Mouse (Mus musculus): ENCODE results near the gene Col5a2. TPM values are rescaled to one million over a fixed set of nuclear protein-coding genes. Genes with fewer than 3 reads are reported as not detected.

Col5a2 gene
- total RNA-seq, 1 experiment = 40.3 TPM

DNA sequence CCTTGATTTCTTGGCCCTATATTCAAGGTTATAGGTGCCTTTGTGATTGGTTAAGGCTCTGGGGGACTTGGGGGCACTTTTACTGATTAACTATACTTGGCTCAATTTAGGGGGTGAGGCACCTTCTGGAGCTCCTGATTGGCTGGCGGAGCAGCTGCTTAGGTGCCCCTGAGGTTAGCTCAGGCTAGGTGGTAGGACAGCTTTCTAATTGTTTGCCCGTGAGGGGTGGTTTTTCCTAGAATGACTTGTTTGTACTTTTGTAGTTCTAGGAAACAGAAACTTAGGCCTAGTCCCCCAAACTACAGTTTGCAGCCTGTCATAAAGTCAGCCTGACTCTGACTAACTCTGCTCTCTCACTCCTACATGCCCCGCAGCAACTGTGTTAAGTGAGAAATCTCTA lies 20.5 kb upstream of the Col5a2 start:
- Histone ChIP-seq H3K27ac (ENCODE audit: insufficient read depth, low read depth, low read length, poor library complexity, severe bottlenecking) (no peak overlapping the region), H3K4me1 (ENCODE audit: control insufficient read depth in 2 of 2, insufficient read depth in 2 of 2, low read length in 2 of 2, poor library complexity in 1 of 2) (no peaks in the 10 kb centered on the region), H3K4me3 (ENCODE audit: insufficient read depth in 1 of 2, low read depth in 1 of 2, low read length in 2 of 2, poor library complexity in 1 of 2, severe bottlenecking in 1 of 2) (no peak overlapping the region), H3K9me3 (ENCODE audit: control insufficient read depth, insufficient read depth, low read depth, low read length) (no peaks in the 10 kb centered on the region), H3K9ac (ENCODE audit: insufficient read depth, low read depth, low read length, poor library complexity, severe bottlenecking) (no peak overlapping the region), H3K36me3 (ENCODE audit: control insufficient read depth, insufficient read depth, low read length, poor library complexity, severe bottlenecking) (no peaks in the 10 kb centered on the region)
- no peak for TF ChIP-seq ZNF384 (IDR thresholded peaks at IDR 0.05; ENCODE audit: low read depth, low read length)
- no peak for TF ChIP-seq ZC3H11A (IDR thresholded peaks at IDR 0.05; ENCODE audit: borderline replicate concordance, low read depth, low read length)
- TF ChIP-seq HCFC1 (IDR thresholded peaks at IDR 0.05; ENCODE audit: borderline replicate concordance, insufficient read depth, low read length) = no peak
- TF ChIP-seq CHD2 (IDR thresholded peaks at IDR 0.05; ENCODE audit: low read depth, low read length) = no peak
- in situ Hi-C loops (cut with MboI; ENCODE audit: low sequenced_read_pairs in 2 of 2, unreplicated experiment in 2 of 2) = no loop called here
- DNase-seq (ENCODE audit: low read depth, low spot score) = no peak

GRCm38 (mm10) chr1:45521486-45521885 lies 18.4 kb upstream of the Col5a2 start:
- TF ChIP-seq MAFK (IDR thresholded peaks at IDR 0.05; ENCODE audit: insufficient read depth, low read depth, low read length) (no peak), ZC3H11A (IDR thresholded peaks at IDR 0.05; ENCODE audit: borderline replicate concordance, low read depth, low read length) (no peak), ZNF384 (IDR thresholded peaks at IDR 0.05; ENCODE audit: low read depth, low read length) (no peak)
- H3K9ac ChIP-seq (ENCODE audit: insufficient read depth, low read depth, low read length, poor library complexity, severe bottlenecking) = no peak overlapping the region
- H3K4me3 ChIP-seq (ENCODE audit: insufficient read depth in 1 of 2, low read depth in 1 of 2, low read length in 2 of 2, poor library complexity in 1 of 2, severe bottlenecking in 1 of 2) = no peak overlapping the region
- H3K27ac ChIP-seq (ENCODE audit: insufficient read depth, low read depth, low read length, poor library complexity, severe bottlenecking) = no peak overlapping the region
- DNase-seq (ENCODE audit: low read depth, low spot score) = no peak
- no peaks in the 10 kb centered on the region for H3K9me3 ChIP-seq (ENCODE audit: control insufficient read depth, insufficient read depth, low read depth, low read length)
- in situ Hi-C loops (cut with MboI; ENCODE audit: low sequenced_read_pairs in 2 of 2, unreplicated experiment in 2 of 2) = no loop called here
- no peaks in the 10 kb centered on the region for H3K36me3 ChIP-seq (ENCODE audit: control insufficient read depth, insufficient read depth, low read length, poor library complexity, severe bottlenecking)
- no peaks in the 10 kb centered on the region for H3K4me1 ChIP-seq (ENCODE audit: control insufficient read depth in 2 of 2, insufficient read depth in 2 of 2, low read length in 2 of 2, poor library complexity in 1 of 2)

GRCm38 (mm10) chr1:45502241-45502741 lies 791 bp downstream of the Col5a2 start:
- 0 out of 4 replicates have a peak overlapping the region, but pooled peaks of 1 of the 2 experiments have one; percentile 11 for H3K4me3 ChIP-seq (ENCODE audit: insufficient read depth in 1 of 2, low read depth in 1 of 2, low read length in 2 of 2, poor library complexity in 1 of 2, severe bottlenecking in 1 of 2)
- no peaks in the 10 kb centered on the region for H3K9me3 ChIP-seq (ENCODE audit: control insufficient read depth, insufficient read depth, low read depth, low read length)
- H3K27ac ChIP-seq (ENCODE audit: insufficient read depth, low read depth, low read length, poor library complexity, severe bottlenecking) = no peak overlapping the region
- no peaks in the 10 kb centered on the region for H3K36me3 ChIP-seq (ENCODE audit: control insufficient read depth, insufficient read depth, low read length, poor library complexity, severe bottlenecking)
- H3K9ac ChIP-seq (ENCODE audit: insufficient read depth, low read depth, low read length, poor library complexity, severe bottlenecking) = no peak overlapping the region
- no peak for TF ChIP-seq CHD2 (IDR thresholded peaks at IDR 0.05; ENCODE audit: low read depth, low read length)
- no peak for TF ChIP-seq ZNF384 (IDR thresholded peaks at IDR 0.05; ENCODE audit: low read depth, low read length)
- TF ChIP-seq HCFC1 (IDR thresholded peaks at IDR 0.05; ENCODE audit: borderline replicate concordance, insufficient read depth, low read length) = no peak
- peak; percentile 8 for DNase-seq (ENCODE audit: low read depth, low spot score)
- in situ Hi-C loops (cut with MboI; ENCODE audit: low sequenced_read_pairs in 2 of 2, unreplicated experiment in 2 of 2) = no loop called here
- H3K4me1 ChIP-seq (ENCODE audit: control insufficient read depth in 2 of 2, insufficient read depth in 2 of 2, low read length in 2 of 2, poor library complexity in 1 of 2) = no peaks in the 10 kb centered on the region

DNA sequence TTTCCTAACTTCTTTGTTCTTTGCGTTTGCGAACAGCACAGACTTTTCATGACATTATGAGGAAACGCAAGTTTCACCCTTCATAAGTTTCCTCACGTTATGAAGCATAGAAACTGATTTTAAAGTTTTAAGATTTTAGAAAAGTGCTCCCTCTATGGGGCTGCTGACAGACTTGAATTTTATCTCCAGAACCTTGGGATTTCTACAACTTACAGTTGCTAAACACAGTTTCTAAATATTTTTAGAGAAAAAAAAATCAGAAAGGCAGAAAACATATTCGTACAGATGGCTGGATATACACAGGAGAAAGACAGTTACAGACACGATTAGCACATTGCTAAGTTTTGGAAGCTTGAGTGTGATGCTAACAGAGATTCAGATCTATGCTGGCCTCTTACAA lies 1.6 kb downstream of the Col5a2 start:
- Histone ChIP-seq H3K27ac (ENCODE audit: insufficient read depth, low read depth, low read length, poor library complexity, severe bottlenecking) (no peak overlapping the region), H3K9ac (ENCODE audit: insufficient read depth, low read depth, low read length, poor library complexity, severe bottlenecking) (no peak overlapping the region), H3K9me3 (ENCODE audit: control insufficient read depth, insufficient read depth, low read depth, low read length) (no peaks in the 10 kb centered on the region), H3K4me1 (ENCODE audit: control insufficient read depth in 2 of 2, insufficient read depth in 2 of 2, low read length in 2 of 2, poor library complexity in 1 of 2) (no peaks in the 10 kb centered on the region), H3K4me3 (ENCODE audit: insufficient read depth in 1 of 2, low read depth in 1 of 2, low read length in 2 of 2, poor library complexity in 1 of 2, severe bottlenecking in 1 of 2) (no peak overlapping the region), H3K36me3 (ENCODE audit: control insufficient read depth, insufficient read depth, low read length, poor library complexity, severe bottlenecking) (no peaks in the 10 kb centered on the region)
- DNase-seq (ENCODE audit: low read depth, low spot score) = no peak
- TF ChIP-seq MAFK (IDR thresholded peaks at IDR 0.05; ENCODE audit: insufficient read depth, low read depth, low read length) = no peak
- TF ChIP-seq CHD2 (IDR thresholded peaks at IDR 0.05; ENCODE audit: low read depth, low read length) = no peak
- no peak for TF ChIP-seq HCFC1 (IDR thresholded peaks at IDR 0.05; ENCODE audit: borderline replicate concordance, insufficient read depth, low read length)
- no peak for TF ChIP-seq ZC3H11A (IDR thresholded peaks at IDR 0.05; ENCODE audit: borderline replicate concordance, low read depth, low read length)
- no peak for TF ChIP-seq ZNF384 (IDR thresholded peaks at IDR 0.05; ENCODE audit: low read depth, low read length)
- in situ Hi-C loops (cut with MboI; ENCODE audit: low sequenced_read_pairs in 2 of 2, unreplicated experiment in 2 of 2) = no loop called here

GRCm38 (mm10) chr1:45500456-45500855 lies 2.6 kb downstream of the Col5a2 start:
- Histone ChIP-seq H3K9ac (ENCODE audit: insufficient read depth, low read depth, low read length, poor library complexity, severe bottlenecking) (no peak overlapping the region), H3K9me3 (ENCODE audit: control insufficient read depth, insufficient read depth, low read depth, low read length) (no peaks in the 10 kb centered on the region), H3K4me1 (ENCODE audit: control insufficient read depth in 2 of 2, insufficient read depth in 2 of 2, low read length in 2 of 2, poor library complexity in 1 of 2) (no peaks in the 10 kb centered on the region), H3K4me3 (ENCODE audit: insufficient read depth in 1 of 2, low read depth in 1 of 2, low read length in 2 of 2, poor library complexity in 1 of 2, severe bottlenecking in 1 of 2) (no peak overlapping the region), H3K36me3 (ENCODE audit: control insufficient read depth, insufficient read depth, low read length, poor library complexity, severe bottlenecking) (no peaks in the 10 kb centered on the region), H3K27ac (ENCODE audit: insufficient read depth, low read depth, low read length, poor library complexity, severe bottlenecking) (no peak overlapping the region)
- in situ Hi-C loops (cut with MboI; ENCODE audit: low sequenced_read_pairs in 2 of 2, unreplicated experiment in 2 of 2) = no loop called here
- no peak for TF ChIP-seq MAFK (IDR thresholded peaks at IDR 0.05; ENCODE audit: insufficient read depth, low read depth, low read length)
- no peak for TF ChIP-seq CHD2 (IDR thresholded peaks at IDR 0.05; ENCODE audit: low read depth, low read length)
- TF ChIP-seq ZC3H11A (IDR thresholded peaks at IDR 0.05; ENCODE audit: borderline replicate concordance, low read depth, low read length) = no peak
- no peak for TF ChIP-seq HCFC1 (IDR thresholded peaks at IDR 0.05; ENCODE audit: borderline replicate concordance, insufficient read depth, low read length)
- TF ChIP-seq ZNF384 (IDR thresholded peaks at IDR 0.05; ENCODE audit: low read depth, low read length) = no peak
- DNase-seq (ENCODE audit: low read depth, low spot score) = no peak

All from ES-E14 (cell line).